Mouse (Mus musculus) brain, embryonic 14.5 days (tissue): ENCODE data around the gene Ackr2. TPM values are rescaled to one million over a fixed set of nuclear protein-coding genes. Genes with fewer than 3 reads are reported as not detected.

Experiments
- DNase-seq: peaks from one replicate; pipeline ENCODE4 v3.0.0-alpha.2; 2011; ENCODE audit warnings: low read depth
- CTCF ChIP-seq: fragments of 200-500 bp; IDR thresholded peaks from 2 replicates; pipeline ENCODE4 v1.5.1; 2012; ENCODE audit warnings: inconsistent platforms, mild to moderate bottlenecking, moderate library complexity, borderline replicate concordance; ENCODE audit not compliant: insufficient read depth, insufficient read length; ENCODE audit errors: extremely low read depth
- POLR2A ChIP-seq: fragments of 200-500 bp; IDR thresholded peaks from 2 replicates; pipeline ENCODE4 v1.6.1; 2012; ENCODE audit warnings: mild to moderate bottlenecking, inconsistent platforms, borderline replicate concordance; ENCODE audit not compliant: poor library complexity, insufficient read depth, insufficient read length, severe bottlenecking; ENCODE audit errors: extremely low read depth
- polyA plus RNA-seq: library from polyadenylated mRNA; depleted of rRNA; stranded (reverse); fragments of >200 nt; gene quantifications from 2 replicates; pipeline ENCODE4 v1.2.3, GENCODE M21; 2012

Ackr2 gene
- polyA plus RNA-seq, 1 experiment = 2.1 TPM

GRCm38 (mm10) chr9:121909635-121910034 is 11.5 kb downstream of the Ackr2 start:
- no peak for TF ChIP-seq POLR2A
- no peak for TF ChIP-seq CTCF
- DNase-seq = no peak

GRCm38 (mm10) chr9:121911196-121911595 is 13.0 kb downstream of the Ackr2 start:
- no peak for TF ChIP-seq CTCF
- TF ChIP-seq POLR2A = no peak
- DNase-seq = no peak

- no peak for TF ChIP-seq POLR2A
- TF ChIP-seq CTCF = no peak
- no peak for DNase-seq
These were observed 14.6 kb downstream of the Ackr2 start for GRCm38 (mm10) chr9:121912786-121913185.

GRCm38 (mm10) chr9:121914226-121914757 is 16.1 kb downstream of the Ackr2 start:
- DNase-seq = no peak
- TF ChIP-seq CTCF = no peak
- no peak for TF ChIP-seq POLR2A

GRCm38 (mm10) chr9:121915056-121915455 is 16.9 kb downstream of the Ackr2 start:
- DNase-seq = no peak
- no peak for TF ChIP-seq CTCF
- no peak for TF ChIP-seq POLR2A

GRCm38 (mm10) chr9:121916102-121916501 is 17.9 kb downstream of the Ackr2 start, which contains the start of gene Cyp8b1:
TSS of gene Cyp8b1 (minus strand) at chr9:121916305.
- DNase-seq = no peak
- TF ChIP-seq CTCF = no peak
- TF ChIP-seq POLR2A = no peak

- TF ChIP-seq CTCF = no peak
- TF ChIP-seq POLR2A = no peak
- no peak for DNase-seq
These were observed 20.9 kb downstream of the Ackr2 start for GRCm38 (mm10) chr9:121919027-121919501.

- DNase-seq = no peak
- TF ChIP-seq CTCF (no peak), POLR2A (no peak)
These were observed 25.3 kb downstream of the Ackr2 start for GRCm38 (mm10) chr9:121923443-121923842.

- DNase-seq = peak; percentile 7
- no peak for TF ChIP-seq POLR2A
These were observed 25.8 kb downstream of the Ackr2 start for GRCm38 (mm10) chr9:121923906-121924305.

GRCm38 (mm10) chr9:121924901-121925560 is 26.9 kb downstream of the Ackr2 start:
- DNase-seq = no peak
- TF ChIP-seq CTCF (no peak), POLR2A (no peak)

GRCm38 (mm10) chr9:121925959-121926358 is 27.8 kb downstream of the Ackr2 start:
- no peak for DNase-seq
- TF ChIP-seq POLR2A = no peak
- no peak for TF ChIP-seq CTCF
